In the genomic region with DNA sequence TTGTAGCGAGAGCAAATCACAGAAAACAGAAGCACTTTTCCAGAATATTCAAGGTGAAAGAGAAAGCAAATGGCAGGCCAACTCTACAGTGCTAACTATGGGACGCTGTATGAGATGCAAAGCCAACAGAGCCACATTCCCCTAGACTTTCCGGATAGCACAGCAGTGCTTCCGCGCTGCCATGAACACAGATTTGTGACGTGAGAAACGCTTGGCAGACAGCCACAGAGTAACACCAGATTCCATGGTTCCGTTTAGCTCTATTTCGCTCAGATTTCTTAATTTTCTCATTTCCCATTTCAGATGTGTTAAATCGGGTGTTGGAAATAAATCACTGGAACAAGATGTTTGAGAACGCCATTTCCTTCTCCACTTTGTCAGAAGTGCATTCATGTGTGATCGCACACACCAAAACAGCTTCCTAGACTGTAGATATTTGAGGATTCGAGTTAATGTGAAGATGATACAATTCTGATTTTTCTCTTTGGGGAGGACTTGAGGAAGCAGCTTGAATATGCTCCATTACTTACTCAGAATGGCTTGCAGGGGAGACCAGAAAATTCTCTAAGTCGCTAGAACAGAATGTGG, we compare ENCODE assay signal across 13 mouse cellular contexts.
DNase-seq lines count a peak whose midpoint lies in the region; ATAC-seq and TF ChIP-seq lines count a peak whose summit lies in the region.
"Had no signal": no experiment of that assay in that cellular context is flagged by ENCODE, and none has a peak within 500 bp of the region (broad histone marks: within the 10 kb centered on the region; RNA-seq: fewer than 3 reads in every experiment).

No protein-coding gene starts in this region.

- ATAC-seq in hindbrain, postnatal 0 days, result no peak
- ATAC-seq in hindbrain, embryonic 16.5 days, result no peak
- ATAC-seq in intestine, postnatal 0 days, result no peak
- ATAC-seq: intestine, embryonic 16.5 days had no signal

- H3K27me3 ChIP-seq in hindbrain, postnatal 0 days (ENCODE audit: insufficient read depth, low read length), result no peaks in the 10 kb centered on the region
- H3K27me3 ChIP-seq in hindbrain, embryonic 16.5 days (replicated peaks; ENCODE audit: control insufficient read depth, insufficient read depth, low read length), result no peaks in the 10 kb centered on the region
- H3K27me3 ChIP-seq in intestine, postnatal 0 days (replicated peaks; ENCODE audit: control insufficient read depth, insufficient read depth, low read length), result no peaks in the 10 kb centered on the region
- H3K27me3 ChIP-seq: CH12.LX; embryonic facial prominence, embryonic 15.5 days; heart, embryonic 13.5 days; liver, embryonic 13.5 days had no signal

- H3K4me2 ChIP-seq in hindbrain, postnatal 0 days (ENCODE audit: low read depth, low read length), result no peak overlapping the region
- no peak overlapping the region for H3K4me2 ChIP-seq in hindbrain, embryonic 16.5 days (ENCODE audit: low read length)
- no peak overlapping the region for H3K4me2 ChIP-seq in intestine, postnatal 0 days (replicated peaks; ENCODE audit: low read depth)
- H3K4me2 ChIP-seq: embryonic facial prominence, embryonic 15.5 days; heart, embryonic 13.5 days; liver, embryonic 13.5 days had no signal

- H3K9ac ChIP-seq in hindbrain, postnatal 0 days (replicated peaks; ENCODE audit: low read length), result no peak overlapping the region
- no peak overlapping the region for H3K9ac ChIP-seq in hindbrain, embryonic 16.5 days (ENCODE audit: low read depth, low read length)
- H3K9ac ChIP-seq in intestine, postnatal 0 days (ENCODE audit: low read depth, low read length), result no peak overlapping the region
- H3K9ac ChIP-seq: embryonic facial prominence, embryonic 15.5 days; heart, embryonic 13.5 days; liver, embryonic 13.5 days had no signal

- H3K4me1 ChIP-seq in hindbrain, postnatal 0 days (ENCODE audit: insufficient read depth, low read length), result no peaks in the 10 kb centered on the region
- H3K4me1 ChIP-seq in hindbrain, embryonic 16.5 days (ENCODE audit: control insufficient read depth, insufficient read depth, low read depth, low read length), result no peaks in the 10 kb centered on the region
- H3K4me1 ChIP-seq in intestine, postnatal 0 days (replicated peaks; ENCODE audit: control insufficient read depth, insufficient read depth, low read length), result no peaks in the 10 kb centered on the region
- H3K4me1 ChIP-seq: embryonic facial prominence, embryonic 15.5 days; heart, embryonic 13.5 days; liver, embryonic 13.5 days had no signal

- H3K4me3 ChIP-seq in hindbrain, postnatal 0 days (ENCODE audit: low read length), result no peak overlapping the region
- no peak overlapping the region for H3K4me3 ChIP-seq in hindbrain, embryonic 16.5 days (ENCODE audit: low read length)
- H3K4me3 ChIP-seq in intestine, postnatal 0 days (ENCODE audit: low read depth, low read length), result no peak overlapping the region
- H3K4me3 ChIP-seq: embryonic facial prominence, embryonic 15.5 days; heart, embryonic 13.5 days; liver, embryonic 13.5 days had no signal

- no peak for TF ChIP-seq CTCF in hindbrain, postnatal 0 days (IDR thresholded peaks at IDR 0.05; ENCODE audit: low read depth)
- TF ChIP-seq CTCF in brain, embryonic 14.5 days (IDR thresholded peaks at IDR 0.05; ENCODE audit: borderline replicate concordance, extremely low read depth, insufficient read depth, insufficient read length), result no peak
- no peak for TF ChIP-seq CTCF in intestine, postnatal 0 days (IDR thresholded peaks at IDR 0.05; ENCODE audit: low read depth)

- no peaks in the 10 kb centered on the region for H3K36me3 ChIP-seq in hindbrain, postnatal 0 days (ENCODE audit: insufficient read depth, low read length)
- no peaks in the 10 kb centered on the region for H3K36me3 ChIP-seq in hindbrain, embryonic 16.5 days (ENCODE audit: control insufficient read depth, insufficient read depth, low read length)
- no peaks in the 10 kb centered on the region for H3K36me3 ChIP-seq in intestine, postnatal 0 days (ENCODE audit: control insufficient read depth, insufficient read depth)
- H3K36me3 ChIP-seq: embryonic facial prominence, embryonic 15.5 days; heart, embryonic 13.5 days; liver, embryonic 13.5 days had no signal

- intact Hi-C loops in left cerebral cortex, postnatal 25 days (cut with DNase I), result no loop called here

- H3K9me3 ChIP-seq in hindbrain, postnatal 0 days (ENCODE audit: low read length), result no peaks in the 10 kb centered on the region
- no peaks in the 10 kb centered on the region for H3K9me3 ChIP-seq in hindbrain, embryonic 16.5 days (ENCODE audit: control insufficient read depth, low read length)
- H3K9me3 ChIP-seq in intestine, postnatal 0 days (ENCODE audit: control insufficient read depth), result no peaks in the 10 kb centered on the region
- H3K9me3 ChIP-seq: embryonic facial prominence, embryonic 15.5 days; heart, embryonic 13.5 days; liver, embryonic 13.5 days had no signal

- DNase-seq in hindbrain, postnatal 0 days (ENCODE audit: low spot score), result peak; percentile 42
- DNase-seq in brain, embryonic 14.5 days (ENCODE audit: low read depth), result peak; percentile 80
- DNase-seq in frontal cortex, postnatal 10 days (ENCODE audit: low spot score in 2 of 2), result peak; percentile 25 to 34
- DNase-seq in left cerebral cortex, postnatal 25 days (ENCODE audit: low spot score in 2 of 2), result peak; percentile 66 to 84
- no peak for DNase-seq in spleen, postnatal 4 days (ENCODE audit: low spot score in 2 of 2)
- DNase-seq in cerebellum, adult 9-10 months, result no peak
- DNase-seq: liver, embryonic 13.5 days had no signal

- WGBS in hindbrain, postnatal 0 days, result 78% methylated on average over 14 of the region's 14 CpGs
- WGBS in hindbrain, embryonic 16.5 days, result 78% methylated on average over 14 of the region's 14 CpGs
- 87% methylated on average over 14 of the region's 14 CpGs for WGBS in intestine, postnatal 0 days

- H3K27ac ChIP-seq in hindbrain, postnatal 0 days, result no peak overlapping the region
- H3K27ac ChIP-seq in hindbrain, embryonic 16.5 days (ENCODE audit: low read depth, low read length), result no peak overlapping the region
- no peak overlapping the region for H3K27ac ChIP-seq in intestine, postnatal 0 days (ENCODE audit: low read depth, low read length)
- H3K27ac ChIP-seq: embryonic facial prominence, embryonic 15.5 days; heart, embryonic 13.5 days; liver, embryonic 13.5 days had no signal

- no peak for TF ChIP-seq POLR2A in brain, embryonic 14.5 days (IDR thresholded peaks at IDR 0.05; ENCODE audit: borderline replicate concordance, extremely low read depth, insufficient read depth, insufficient read length, poor library complexity, severe bottlenecking)

Comparison
In these comparisons a context has a peak if more than half of its experiments do, and no peak if none do; other contexts are left out.
1. DNase-seq: peak in hindbrain, postnatal 0 days (single experiment), brain, embryonic 14.5 days (single experiment), frontal cortex, postnatal 10 days (2 of 2) and left cerebral cortex, postnatal 25 days (2 of 2); none in spleen, postnatal 4 days (0 of 2) and cerebellum, adult 9-10 months (single experiment).